In genomic region chr10:86755816-86756502, GRCm38 (mm10) we compare ENCODE assay signal across 24 mouse cellular contexts. TPM values are rescaled to one million over a fixed set of nuclear protein-coding genes. Genes with fewer than 3 reads are reported as not detected.
DNase-seq lines count a peak whose midpoint lies in the region; ATAC-seq and TF ChIP-seq lines count a peak whose summit lies in the region.
"Had no signal": no experiment of that assay in that cellular context is flagged by ENCODE, and none has a peak within 500 bp of the region (broad histone marks: within the 10 kb centered on the region; RNA-seq: fewer than 3 reads in every experiment).

No protein-coding gene starts in this region.

- DNase-seq in gastrocnemius, adult 2 months: peak; percentile 24
- no peak for DNase-seq in gastrocnemius, postnatal 10 days
- peak; percentile 37 for DNase-seq in intestine, embryonic 14.5 days (ENCODE audit: low spot score)
- DNase-seq in heart, postnatal 10 days: peak; percentile 50 to 68
- DNase-seq in stomach, postnatal 0 days (ENCODE audit: low spot score): no peak
- no peak for DNase-seq in embryonic facial prominence, embryonic 10.5 days (ENCODE audit: low spot score)
- no peak for DNase-seq in forebrain, embryonic 10.5 days (ENCODE audit: extremely low spot score, low spot score)
- DNase-seq: adrenal gland, postnatal 14 days; cerebellum, adult 11-12 months; cerebellum, adult 9-10 months; cerebellum, postnatal 25 days; gastrocnemius, postnatal 36 days; kidney, adult 9 months had no signal

- no peak for TF ChIP-seq EP300 in stomach, postnatal 0 days (optimal IDR thresholded peaks at IDR 0.05)

- H3K4me2 ChIP-seq in intestine, embryonic 14.5 days (ENCODE audit: low read length): no peak overlapping the region
- no peak overlapping the region for H3K4me2 ChIP-seq in intestine, postnatal 0 days (replicated peaks; ENCODE audit: low read depth)
- H3K4me2 ChIP-seq in stomach, postnatal 0 days (replicated peaks; ENCODE audit: low read depth): no peak overlapping the region
- H3K4me2 ChIP-seq: hindbrain, embryonic 14.5 days had no signal

- intact Hi-C loops in gastrocnemius, adult 2 months (cut with DNase I): no loop called here
- intact Hi-C loops in heart, postnatal 10 days (cut with DNase I): loop anchor here (5.0 kb wide), 1 partner anchor 221 kb away; no protein-coding TSS in a partner anchor

- no peak overlapping the region for H3K4me3 ChIP-seq in gastrocnemius, adult 2 months
- H3K4me3 ChIP-seq in intestine, embryonic 14.5 days (ENCODE audit: low read depth, low read length): no peak overlapping the region
- H3K4me3 ChIP-seq in intestine, postnatal 0 days (ENCODE audit: low read depth, low read length): no peak overlapping the region
- H3K4me3 ChIP-seq in stomach, postnatal 0 days (ENCODE audit: low read depth, low read length): no peak overlapping the region
- no peak overlapping the region for H3K4me3 ChIP-seq in embryonic facial prominence, embryonic 10.5 days
- no peak overlapping the region for H3K4me3 ChIP-seq in forebrain, embryonic 10.5 days
- H3K4me3 ChIP-seq: hindbrain, embryonic 10.5 days had no signal

- no peak for ATAC-seq in intestine, embryonic 14.5 days (replicated peaks; ENCODE audit: low FRiP score, low TSS enrichment, low read depth)
- no peak for ATAC-seq in intestine, postnatal 0 days
- 0 out of 2 replicates have a peak, but pooled peaks have one; percentile 45 for ATAC-seq in stomach, postnatal 0 days (ENCODE audit: low FRiP score, low TSS enrichment)
- ATAC-seq: activated CD4-positive, CD25-positive, alpha-beta regulatory T cell, adult 4 months; forebrain, embryonic 14.5 days; intestine, embryonic 16.5 days; Patski had no signal

- H3K36me3 ChIP-seq in intestine, embryonic 14.5 days (ENCODE audit: control insufficient read depth, insufficient read depth, low read length): no peaks in the 10 kb centered on the region
- no peaks in the 10 kb centered on the region for H3K36me3 ChIP-seq in intestine, postnatal 0 days (ENCODE audit: control insufficient read depth, insufficient read depth)
- H3K36me3 ChIP-seq in stomach, postnatal 0 days (ENCODE audit: control insufficient read depth, insufficient read depth, low read length): no peaks in the 10 kb centered on the region
- no peaks in the 10 kb centered on the region for H3K36me3 ChIP-seq in embryonic facial prominence, embryonic 10.5 days (replicated peaks)
- H3K36me3 ChIP-seq in forebrain, embryonic 10.5 days (replicated peaks): no peaks in the 10 kb centered on the region
- H3K36me3 ChIP-seq: hindbrain, embryonic 10.5 days had no signal

- no peak overlapping the region for H3K9ac ChIP-seq in intestine, embryonic 14.5 days (ENCODE audit: low read length)
- no peak overlapping the region for H3K9ac ChIP-seq in intestine, postnatal 0 days (ENCODE audit: low read depth, low read length)
- no peak overlapping the region for H3K9ac ChIP-seq in stomach, postnatal 0 days (ENCODE audit: low read length)
- H3K9ac ChIP-seq: hindbrain, embryonic 14.5 days had no signal

- H3K27ac ChIP-seq in gastrocnemius, adult 2 months: no peak overlapping the region
- H3K27ac ChIP-seq in intestine, embryonic 14.5 days (ENCODE audit: low read depth): no peak overlapping the region
- no peak overlapping the region for H3K27ac ChIP-seq in intestine, postnatal 0 days (ENCODE audit: low read depth, low read length)
- no peak overlapping the region for H3K27ac ChIP-seq in stomach, postnatal 0 days (replicated peaks)
- no peak overlapping the region for H3K27ac ChIP-seq in embryonic facial prominence, embryonic 10.5 days (replicated peaks)
- no peak overlapping the region for H3K27ac ChIP-seq in forebrain, embryonic 10.5 days
- H3K27ac ChIP-seq: hindbrain, embryonic 10.5 days; hindbrain, embryonic 14.5 days had no signal

- H3K9me3 ChIP-seq in intestine, embryonic 14.5 days (ENCODE audit: control insufficient read depth, low read length): no peaks in the 10 kb centered on the region
- no peaks in the 10 kb centered on the region for H3K9me3 ChIP-seq in intestine, postnatal 0 days (ENCODE audit: control insufficient read depth)
- H3K9me3 ChIP-seq in stomach, postnatal 0 days (ENCODE audit: control insufficient read depth, low read length): no peaks in the 10 kb centered on the region
- H3K9me3 ChIP-seq in embryonic facial prominence, embryonic 10.5 days: no peaks in the 10 kb centered on the region
- H3K9me3 ChIP-seq in forebrain, embryonic 10.5 days: no peaks in the 10 kb centered on the region
- H3K9me3 ChIP-seq: hindbrain, embryonic 10.5 days had no signal

- 81% methylated on average over 6 of the region's 6 CpGs for WGBS in intestine, embryonic 14.5 days
- 77% methylated on average over 6 of the region's 6 CpGs for WGBS in intestine, postnatal 0 days
- WGBS in stomach, postnatal 0 days: 72% methylated on average over 6 of the region's 6 CpGs
- 81% methylated on average over 6 of the region's 6 CpGs for WGBS in embryonic facial prominence, embryonic 10.5 days
- WGBS in forebrain, embryonic 10.5 days: 88% methylated on average over 6 of the region's 6 CpGs

- no peaks in the 10 kb centered on the region for H3K27me3 ChIP-seq in intestine, embryonic 14.5 days (replicated peaks; ENCODE audit: control insufficient read depth, insufficient read depth, low read length)
- H3K27me3 ChIP-seq in intestine, postnatal 0 days (replicated peaks; ENCODE audit: control insufficient read depth, insufficient read depth, low read length): no peaks in the 10 kb centered on the region
- H3K27me3 ChIP-seq in stomach, postnatal 0 days (ENCODE audit: control insufficient read depth, insufficient read depth, low read length): no peaks in the 10 kb centered on the region
- H3K27me3 ChIP-seq in embryonic facial prominence, embryonic 10.5 days (replicated peaks; ENCODE audit: low read depth, poor library complexity, severe bottlenecking): no peaks in the 10 kb centered on the region
- H3K27me3 ChIP-seq in forebrain, embryonic 10.5 days (ENCODE audit: poor library complexity, severe bottlenecking): no peaks in the 10 kb centered on the region
- H3K27me3 ChIP-seq: Patski had no signal

- no peak for TF ChIP-seq CTCF in gastrocnemius, adult 2 months (IDR thresholded peaks at IDR 0.05)
- TF ChIP-seq CTCF in intestine, postnatal 0 days (IDR thresholded peaks at IDR 0.05; ENCODE audit: low read depth): no peak
- no peak for TF ChIP-seq CTCF in stomach, postnatal 0 days (IDR thresholded peaks at IDR 0.05; ENCODE audit: low read depth)

- H3K4me1 ChIP-seq in intestine, embryonic 14.5 days (replicated peaks; ENCODE audit: control insufficient read depth, insufficient read depth, low read length): no peaks in the 10 kb centered on the region
- no peaks in the 10 kb centered on the region for H3K4me1 ChIP-seq in intestine, postnatal 0 days (replicated peaks; ENCODE audit: control insufficient read depth, insufficient read depth, low read length)
- no peaks in the 10 kb centered on the region for H3K4me1 ChIP-seq in stomach, postnatal 0 days (replicated peaks; ENCODE audit: control insufficient read depth, insufficient read depth)
- no peaks in the 10 kb centered on the region for H3K4me1 ChIP-seq in embryonic facial prominence, embryonic 10.5 days
- H3K4me1 ChIP-seq in forebrain, embryonic 10.5 days: peaks cover under 1% of the 10 kb centered on the region; the same call in 1 of the 2 replicates
- H3K4me1 ChIP-seq: hindbrain, embryonic 10.5 days had no signal

RNA-seq across cellular contexts. Expression of gene Gm49358, which starts 7.8 kb away (rescaled TPM):
- total RNA-seq in gastrocnemius, adult 2 months (2021): 10 to 100 TPM; 16.7 to 32.1 TPM
- 10 to 100 TPM in 1 of 2 experiments, 1 to 10 TPM in 1; 6.6 to 10.8 TPM for total RNA-seq in gastrocnemius, postnatal 10 days (2021)
- not detected in 2 replicates for polyA plus RNA-seq in intestine, embryonic 14.5 days (2014; fragmentation: Nextera tagmentation; extraction: Ambion mirVana)
- polyA plus RNA-seq in intestine, postnatal 0 days (2015; fragmentation: Nextera tagmentation; extraction: Ambion mirVana): not detected in 2 replicates
- 10 to 100 TPM; 11.8 to 16.2 TPM for total RNA-seq in heart, postnatal 10 days (2021)
- not detected in 2 replicates for polyA plus RNA-seq in stomach, postnatal 0 days (2015; fragmentation: Nextera tagmentation; extraction: Ambion mirVana)
- polyA plus RNA-seq in embryonic facial prominence, embryonic 10.5 days (2016; fragmentation: Nextera tagmentation; extraction: Ambion mirVana): not detected in 2 replicates
- not detected in 2 replicates for polyA plus RNA-seq in forebrain, embryonic 10.5 days (2016; fragmentation: Nextera tagmentation; extraction: Ambion mirVana)
- polyA plus RNA-seq: activated CD4-positive, CD25-positive, alpha-beta regulatory T cell, adult 4 months; C2C12; cortical plate, adult 2 months; embryonic facial prominence, embryonic 14.5 days; forebrain, embryonic 14.5 days; heart, embryonic 16.5 days; hindbrain, embryonic 10.5 days; intestine, embryonic 16.5 days had no signal

RNA-seq across cellular contexts. Expression of gene Nt5dc3, which starts 22.8 kb away (rescaled TPM):
- 10 to 100 TPM; 36.1 to 77.7 TPM for total RNA-seq in gastrocnemius, adult 2 months (2021)
- 10 to 100 TPM; 19.0 to 25.8 TPM for total RNA-seq in gastrocnemius, postnatal 10 days (2021)
- 1.9 and 2.2 TPM in 2 replicates for polyA plus RNA-seq in intestine, embryonic 14.5 days (2014; fragmentation: Nextera tagmentation; extraction: Ambion mirVana)
- polyA plus RNA-seq in intestine, postnatal 0 days (2015; fragmentation: Nextera tagmentation; extraction: Ambion mirVana): 0.69 and 0.82 TPM in 2 replicates
- 10 to 100 TPM; 37.4 to 41.9 TPM for total RNA-seq in heart, postnatal 10 days (2021)
- 1.2 TPM in 2 replicates for polyA plus RNA-seq in stomach, postnatal 0 days (2015; fragmentation: Nextera tagmentation; extraction: Ambion mirVana)
- 0.75 and 0.85 TPM in 2 replicates for polyA plus RNA-seq in embryonic facial prominence, embryonic 10.5 days (2016; fragmentation: Nextera tagmentation; extraction: Ambion mirVana)
- 0.62 and 1.0 TPM in 2 replicates for polyA plus RNA-seq in forebrain, embryonic 10.5 days (2016; fragmentation: Nextera tagmentation; extraction: Ambion mirVana)

RNA-seq across cellular contexts. Expression of gene Ttc41, which starts 50.3 kb away (rescaled TPM):
- 1 to 10 TPM; 2.3 to 2.5 TPM for total RNA-seq in gastrocnemius, adult 2 months (2021)
- total RNA-seq in gastrocnemius, postnatal 10 days (2021): 1 to 10 TPM; 1.6 to 2.8 TPM
- 3.5 and 3.7 TPM in 2 replicates for polyA plus RNA-seq in intestine, embryonic 14.5 days (2014; fragmentation: Nextera tagmentation; extraction: Ambion mirVana)
- 0.59 TPM in 2 replicates for polyA plus RNA-seq in intestine, postnatal 0 days (2015; fragmentation: Nextera tagmentation; extraction: Ambion mirVana)
- 1 to 10 TPM; 1.3 to 1.8 TPM for total RNA-seq in heart, postnatal 10 days (2021)
- polyA plus RNA-seq in stomach, postnatal 0 days (2015; fragmentation: Nextera tagmentation; extraction: Ambion mirVana): 0.38 and 0.47 TPM in 2 replicates
- polyA plus RNA-seq in embryonic facial prominence, embryonic 10.5 days (2016; fragmentation: Nextera tagmentation; extraction: Ambion mirVana): 2.2 and 2.9 TPM in 2 replicates
- polyA plus RNA-seq in forebrain, embryonic 10.5 days (2016; fragmentation: Nextera tagmentation; extraction: Ambion mirVana): 2.6 and 3.2 TPM in 2 replicates

RNA-seq across cellular contexts. Expression of gene Hsp90b1, which starts 50.6 kb away (rescaled TPM):
- 100 to 1,000 TPM; 108 to 149 TPM for total RNA-seq in gastrocnemius, adult 2 months (2021)
- 100 to 1,000 TPM; 155 to 192 TPM for total RNA-seq in gastrocnemius, postnatal 10 days (2021)
- 459 and 488 TPM in 2 replicates for polyA plus RNA-seq in intestine, embryonic 14.5 days (2014; fragmentation: Nextera tagmentation; extraction: Ambion mirVana)
- polyA plus RNA-seq in intestine, postnatal 0 days (2015; fragmentation: Nextera tagmentation; extraction: Ambion mirVana): 296 and 334 TPM in 2 replicates
- total RNA-seq in heart, postnatal 10 days (2021): 100 to 1,000 TPM; 245 to 313 TPM
- 402 and 403 TPM in 2 replicates for polyA plus RNA-seq in stomach, postnatal 0 days (2015; fragmentation: Nextera tagmentation; extraction: Ambion mirVana)
- polyA plus RNA-seq in embryonic facial prominence, embryonic 10.5 days (2016; fragmentation: Nextera tagmentation; extraction: Ambion mirVana): 594 and 621 TPM in 2 replicates
- 572 and 613 TPM in 2 replicates for polyA plus RNA-seq in forebrain, embryonic 10.5 days (2016; fragmentation: Nextera tagmentation; extraction: Ambion mirVana)

Comparison
In these comparisons a context has a peak if more than half of its experiments do, and no peak if none do; other contexts are left out.
1. DNase-seq: peak in gastrocnemius, adult 2 months (single experiment), intestine, embryonic 14.5 days (single experiment) and heart, postnatal 10 days (2 of 2); none in gastrocnemius, postnatal 10 days (single experiment), stomach, postnatal 0 days (single experiment), embryonic facial prominence, embryonic 10.5 days (single experiment) and forebrain, embryonic 10.5 days (single experiment).